27 mouse cellular contexts compared by ENCODE assay signal in genomic region chr5:111991805-111992204, GRCm38 (mm10).
"Had no signal": no experiment of that assay in that cellular context is flagged by ENCODE, and none has a peak within 500 bp of the region (broad histone marks: within the 10 kb centered on the region; RNA-seq: fewer than 3 reads in every experiment).

No protein-coding gene starts in this region.

- H3K9ac ChIP-seq: heart, embryonic 13.5 days; heart, embryonic 15.5 days; hindbrain, embryonic 13.5 days; hindbrain, embryonic 15.5 days; kidney, embryonic 15.5 days; limb, embryonic 13.5 days; limb, embryonic 15.5 days; liver, embryonic 13.5 days; liver, embryonic 15.5 days; liver, postnatal 0 days had no signal

- H3K9me3 ChIP-seq: heart, embryonic 10.5 days; heart, embryonic 13.5 days; heart, embryonic 15.5 days; hindbrain, embryonic 13.5 days; hindbrain, embryonic 15.5 days; kidney, embryonic 15.5 days; limb, embryonic 13.5 days; limb, embryonic 15.5 days; liver, embryonic 13.5 days; liver, embryonic 15.5 days had no signal

- H3K4me3 ChIP-seq: heart, embryonic 10.5 days; heart, embryonic 13.5 days; heart, embryonic 15.5 days; hindbrain, embryonic 13.5 days; hindbrain, embryonic 15.5 days; kidney, embryonic 15.5 days; limb, embryonic 13.5 days; limb, embryonic 15.5 days; liver, embryonic 13.5 days; liver, embryonic 15.5 days had no signal

- H3K4me1 ChIP-seq: heart, embryonic 13.5 days; heart, embryonic 15.5 days; kidney, embryonic 15.5 days; limb, embryonic 13.5 days; limb, embryonic 15.5 days; liver, embryonic 13.5 days; liver, embryonic 15.5 days had no signal

- DNase-seq: gastrocnemius, postnatal 14 days; gastrocnemius, postnatal 36 days; heart, adult 18-20 months; heart, postnatal 14 days; heart, postnatal 36 days; kidney, adult 11 months; kidney, adult 2 months; kidney, adult 9 months; kidney, postnatal 14 days; kidney, postnatal 36 days; layer of hippocampus, adult 9-11 months; layer of hippocampus, postnatal 36 days; left cerebral cortex, postnatal 4 days; liver, embryonic 13.5 days; liver, postnatal 0 days had no signal

- ATAC-seq: hindbrain, postnatal 0 days; intestine, embryonic 16.5 days; liver, postnatal 0 days had no signal

- H3K27ac ChIP-seq: heart, embryonic 10.5 days; heart, embryonic 13.5 days; heart, embryonic 15.5 days; hindbrain, embryonic 13.5 days; hindbrain, embryonic 15.5 days; hindbrain, postnatal 0 days; kidney, embryonic 15.5 days; kidney, postnatal 0 days; limb, embryonic 13.5 days; limb, embryonic 15.5 days; liver, embryonic 13.5 days; liver, embryonic 15.5 days had no signal

- H3K4me2 ChIP-seq: heart, embryonic 13.5 days; heart, embryonic 15.5 days; hindbrain, embryonic 13.5 days; hindbrain, embryonic 15.5 days; kidney, embryonic 15.5 days; limb, embryonic 13.5 days; limb, embryonic 15.5 days; liver, embryonic 13.5 days; liver, embryonic 15.5 days had no signal

- H3K36me3 ChIP-seq: heart, embryonic 10.5 days; heart, embryonic 13.5 days; heart, embryonic 15.5 days; hindbrain, embryonic 13.5 days; hindbrain, embryonic 15.5 days; kidney, embryonic 15.5 days; limb, embryonic 13.5 days; limb, embryonic 15.5 days; liver, embryonic 13.5 days; liver, embryonic 15.5 days had no signal

- H3K27me3 ChIP-seq: hindbrain, embryonic 15.5 days; limb, embryonic 15.5 days; liver, embryonic 13.5 days; liver, embryonic 15.5 days had no signal
